Mouse (Mus musculus) adrenal gland, adult 18-20 months (tissue): Measurements from ENCODE around the gene Ncor2. TPM values are rescaled to one million over a fixed set of nuclear protein-coding genes. Genes with fewer than 3 reads are reported as not detected.

Source experiments
- DNase-seq, 2 experiments: peaks; one replicate each; pipeline ENCODE4 v3.0.0; 2021 to 2022; ENCODE audit warnings: low spot score in 2 of 2
- total RNA-seq, 2 experiments: library from RNA; stranded (reverse); gene quantifications; 1 replicate in 1 of 2; 2 replicates in 1 of 2; pipeline ENCODE4 v1.2.3; 2021

Gene Ncor2
- total RNA-seq, 2 experiments from 2014 or later = 195 to 242 TPM

GRCm38 (mm10) chr5:125070399-125070798 lies 108.6 kb downstream of the Ncor2 start:
- no peak for DNase-seq

- DNase-seq = no peak
Measured at GRCm38 (mm10) chr5:125069916-125070315, 109.1 kb downstream of the Ncor2 start.

- DNase-seq = no peak
Measured at GRCm38 (mm10) chr5:125069426-125069825, 109.6 kb downstream of the Ncor2 start.

- peak in 1 of 2 experiments; percentile 36 for DNase-seq
Measured at GRCm38 (mm10) chr5:125068371-125068951, 110.6 kb downstream of the Ncor2 start.

- peak; percentile 52 to 67 for DNase-seq
Measured at GRCm38 (mm10) chr5:125067673-125068072, 111.3 kb downstream of the Ncor2 start.

GRCm38 (mm10) chr5:125066479-125067471 lies 112.2 kb downstream of the Ncor2 start:
- peak; percentile 85 to 87 for DNase-seq

GRCm38 (mm10) chr5:125063015-125063414 lies 116.0 kb downstream of the Ncor2 start:
- DNase-seq = no peak

- DNase-seq = peak; percentile 69 to 71
Measured at GRCm38 (mm10) chr5:125058267-125058668, 120.8 kb downstream of the Ncor2 start.

- DNase-seq = no peak
Measured at GRCm38 (mm10) chr5:125057555-125058266, 121.3 kb downstream of the Ncor2 start.

GRCm38 (mm10) chr5:125056696-125057554 lies 122.1 kb downstream of the Ncor2 start:
- peak; percentile 55 to 57 for DNase-seq

- DNase-seq = no peak
Measured at GRCm38 (mm10) chr5:125056331-125056695, 122.7 kb downstream of the Ncor2 start.

GRCm38 (mm10) chr5:125055901-125056300 lies 123.1 kb downstream of the Ncor2 start:
- no peak for DNase-seq

GRCm38 (mm10) chr5:125053661-125054060 lies 125.4 kb downstream of the Ncor2 start:
- DNase-seq = no peak

GRCm38 (mm10) chr5:125052603-125053488 lies 126.2 kb downstream of the Ncor2 start:
- DNase-seq = peak; percentile 60 to 62

- no peak for DNase-seq
Measured at GRCm38 (mm10) chr5:125052237-125052602, 126.8 kb downstream of the Ncor2 start.

GRCm38 (mm10) chr5:125049481-125049880 lies 129.5 kb downstream of the Ncor2 start:
- no peak for DNase-seq

GRCm38 (mm10) chr5:125046436-125046835 lies 132.6 kb downstream of the Ncor2 start:
- no peak for DNase-seq

- no peak for DNase-seq
Measured at GRCm38 (mm10) chr5:125045202-125045601, 133.8 kb downstream of the Ncor2 start.

GRCm38 (mm10) chr5:125043448-125043847 lies 135.6 kb downstream of the Ncor2 start:
- no peak for DNase-seq

- no peak for DNase-seq
Measured at GRCm38 (mm10) chr5:125041578-125041977, 137.4 kb downstream of the Ncor2 start.
